Mouse (Mus musculus) adrenal gland, adult 8-10 months (tissue): Measurements from ENCODE around the gene Zfp53. TPM values are rescaled to one million over a fixed set of nuclear protein-coding genes. Genes with fewer than 3 reads are reported as not detected.
A peak's percentile ranks its signal among the peaks of the same experiment; 100 is the strongest.

Experiments used
- DNase-seq: peaks from one replicate; pipeline ENCODE4 v3.0.0; 2022
- total RNA-seq, 4 experiments: library from RNA; stranded (reverse); gene quantifications; 2 replicates each; pipeline ENCODE4 v1.2.4; 2022

The Zfp53 gene
- total RNA-seq, 4 experiments from 2014 or later, result 3.0 to 3.8 (median 3.4) TPM

- DNase-seq, result no peak
Measured at GRCm38 (mm10) chr17:21526270-21526669, 37.5 kb downstream of the Zfp53 start.

DNA sequence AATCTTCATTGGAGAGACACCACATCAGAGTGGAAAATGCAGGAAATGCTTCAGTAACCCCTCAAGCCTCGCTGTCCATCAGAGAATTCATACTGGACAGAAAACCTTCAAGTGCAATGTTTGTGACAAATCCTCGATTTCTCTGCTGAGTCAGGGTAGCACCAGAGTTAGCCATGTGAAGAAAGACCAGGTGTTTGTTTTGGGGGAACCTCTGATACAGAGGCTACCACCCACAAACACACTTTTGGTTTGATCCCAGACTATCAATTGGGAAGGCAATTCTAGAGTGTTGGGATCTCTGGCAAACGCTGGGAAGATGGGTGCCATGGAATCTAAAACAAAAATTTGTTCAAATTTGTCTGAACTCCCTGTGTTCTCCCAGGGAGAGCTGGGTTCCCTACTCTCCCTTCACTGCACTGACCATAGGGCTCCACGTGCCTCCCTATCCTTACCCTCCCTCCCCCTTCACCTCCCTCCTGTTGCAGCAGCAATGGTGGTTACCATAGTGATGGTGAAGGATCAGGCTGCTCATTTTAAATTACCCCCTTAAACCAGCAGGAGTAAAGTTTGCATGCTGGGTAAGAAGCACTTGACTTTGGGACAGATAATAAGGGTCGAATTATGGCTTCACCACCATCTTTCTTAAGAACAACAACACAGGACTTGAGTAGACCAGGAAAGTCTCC is 42.0 kb downstream of the Zfp53 start:
- no peak for DNase-seq

DNA sequence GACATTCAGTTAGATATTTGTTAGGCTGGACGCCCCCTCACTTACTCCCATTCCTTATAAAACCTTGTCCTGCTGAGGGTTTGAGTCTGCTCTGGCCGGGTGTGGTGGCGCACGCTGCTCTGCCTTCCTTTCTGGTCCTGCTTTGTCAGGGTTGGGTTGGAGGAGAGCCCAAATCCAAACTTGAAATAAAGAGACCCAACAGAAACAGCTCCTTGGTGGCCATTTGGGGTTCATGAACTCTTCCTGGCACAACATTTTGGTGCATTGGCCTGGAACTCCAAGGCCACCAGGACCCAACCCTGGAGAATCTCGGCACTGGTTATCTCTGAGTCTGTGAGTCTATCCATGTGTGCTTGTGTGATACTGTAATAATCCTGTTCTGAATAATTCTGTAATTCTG is 42.8 kb downstream of the Zfp53 start:
- no peak for DNase-seq

- DNase-seq, result peak; percentile 67
Measured at GRCm38 (mm10) chr17:21532101-21532951, 43.5 kb downstream of the Zfp53 start.

DNA sequence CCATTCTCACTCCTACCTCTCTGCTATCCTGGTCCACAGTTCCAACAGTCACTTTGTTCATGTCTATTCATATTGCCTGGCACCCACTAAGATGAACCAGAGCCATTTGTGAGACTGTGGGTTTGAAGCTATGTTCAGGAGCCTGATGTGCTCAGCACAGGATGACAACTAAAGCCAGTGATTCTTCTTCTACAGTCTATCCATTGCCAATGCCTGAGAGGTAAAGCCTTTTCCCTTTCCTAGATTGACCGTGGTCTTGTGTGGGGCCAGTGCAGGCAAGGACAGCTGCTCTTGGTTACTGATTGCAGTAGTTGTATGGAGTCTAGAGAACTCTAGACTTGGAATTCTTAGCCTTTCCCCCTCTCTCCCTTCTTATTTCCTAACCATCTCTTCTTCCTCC is 45.2 kb downstream of the Zfp53 start:
- DNase-seq, result no peak

- no peak for DNase-seq
Measured at GRCm38 (mm10) chr17:21534460-21535095, 45.8 kb downstream of the Zfp53 start.

DNA sequence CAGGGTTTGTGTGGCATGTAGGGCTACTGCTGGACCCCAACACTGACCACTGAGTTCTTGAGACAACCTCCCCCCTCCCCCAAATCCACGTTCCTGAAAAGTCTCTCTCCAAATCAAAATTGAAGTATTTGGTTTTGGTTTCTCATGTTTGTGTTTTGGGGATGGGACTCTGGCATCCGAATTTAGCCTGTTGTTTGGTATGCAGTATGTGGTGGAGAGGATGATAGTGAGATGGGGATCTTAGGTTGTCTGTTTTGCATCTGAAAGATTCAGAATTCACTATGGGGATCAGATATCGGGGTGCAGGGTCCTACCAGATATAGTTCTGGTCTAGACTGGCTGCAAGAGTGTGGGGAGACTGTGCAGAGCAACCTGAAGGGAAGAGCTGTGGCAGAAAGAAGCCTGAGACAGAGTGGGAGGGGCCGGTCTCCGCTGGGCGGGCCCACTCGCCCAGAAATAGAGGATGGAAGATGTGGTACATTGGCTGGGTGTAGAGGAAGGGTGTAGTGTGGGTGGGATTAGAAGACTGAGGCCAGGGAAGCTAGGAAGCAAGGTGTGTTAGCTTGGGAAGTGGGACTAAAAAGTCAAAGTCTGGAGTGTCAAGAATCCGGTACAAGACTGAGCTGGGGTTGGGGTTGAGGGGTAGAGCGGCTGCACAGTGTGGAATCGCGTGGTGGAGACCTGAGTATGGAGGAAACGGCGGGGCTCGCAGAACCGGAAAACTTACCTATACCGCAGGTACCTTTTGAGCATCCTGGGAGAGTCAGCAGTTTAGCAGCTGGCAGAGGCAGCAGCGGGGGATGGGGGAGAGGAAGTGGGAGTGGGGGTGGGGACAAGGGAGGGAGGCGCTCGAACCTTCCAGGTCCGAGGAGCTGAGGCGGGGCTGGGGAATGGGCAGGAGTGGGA is 46.6 kb downstream of the Zfp53 start, which contains the start of gene Zfp52:
Zfp52 (plus strand) TSS at position 444 of the 906 bp plus-strand sequence.
- peak; percentile 70 for DNase-seq

- no peak for DNase-seq
Measured at GRCm38 (mm10) chr17:21536096-21536495, 47.3 kb downstream of the Zfp53 start.

GRCm38 (mm10) chr17:21536676-21537075 is 47.9 kb downstream of the Zfp53 start:
- no peak for DNase-seq

GRCm38 (mm10) chr17:21557831-21558230 is 69.0 kb downstream of the Zfp53 start:
- peak; percentile 66 for DNase-seq

Other genes with a start within 250 kb of the Zfp53 start
- not detected for gene Vmn1r235, start 232.6 kb upstream of the Zfp53 start, total RNA-seq
- not detected for gene Vmn1r236, start 206.1 kb upstream of the Zfp53 start, total RNA-seq
- gene Vmn1r237, start 177.1 kb upstream of the Zfp53 start, total RNA-seq, result not detected
- 1 to 10 TPM; 5.4 to 5.9 (median 5.5) TPM for gene Zfp677, start 105.2 kb upstream of the Zfp53 start, total RNA-seq
- gene Zfp54, start 65.8 kb upstream of the Zfp53 start, total RNA-seq, result 1 to 10 TPM; 2.5 to 4.8 (median 3.5) TPM
- 1 to 10 TPM; 6.3 to 8.4 (median 7.6) TPM for gene Zfp51, start 38.6 kb upstream of the Zfp53 start, total RNA-seq
- 10 to 100 TPM; 29.8 to 42.1 (median 33.2) TPM for gene Zfp52, start 46.5 kb downstream of the Zfp53 start, total RNA-seq
- gene Zfp948, start 78.0 kb downstream of the Zfp53 start, total RNA-seq, result 10 to 100 TPM in 1 of 4 experiments, 1 to 10 TPM in 3; 6.8 to 12.5 (median 9.1) TPM
- gene Zfp983, start 161.6 kb downstream of the Zfp53 start, total RNA-seq, result 10 to 100 TPM in 2 of 4 experiments, 1 to 10 TPM in 2; 8.2 to 13.5 (median 10.0) TPM
- 1 to 10 TPM in 3 of 4 experiments, not detected in 1; 2.9 to 7.5 (median 6.9) TPM for gene Gm10226, start 202.9 kb downstream of the Zfp53 start, total RNA-seq
- 1 to 10 TPM; 6.3 to 8.3 (median 7.9) TPM for gene Zfp760, start 218.7 kb downstream of the Zfp53 start, total RNA-seq
- gene Zfp229, start 241.8 kb downstream of the Zfp53 start, total RNA-seq, result 10 to 100 TPM in 3 of 4 experiments, 1 to 10 TPM in 1; 9.9 to 13.9 (median 12.5) TPM